Mouse (Mus musculus): Measurements from ENCODE around the gene Fbxo10.
"Not testable (repeated sequence)": the region's sequence is repeated elsewhere in the genome, so short reads cannot be mapped to it uniquely, and the experiment has no call there.

Gene Fbxo10

GRCm38 (mm10) chr4:45005452-45005851, 79.0 kb downstream of the Fbxo10 start:
- DNase-seq (ENCODE audit: low spot score in 2 of 2): no peak

- DNase-seq (ENCODE audit: low spot score in 2 of 2): no peak
Observed at GRCm38 (mm10) chr4:45000001-45000400, 84.4 kb downstream of the Fbxo10 start.

GRCm38 (mm10) chr4:44998071-44998470, 86.3 kb downstream of the Fbxo10 start:
- DNase-seq (ENCODE audit: low spot score in 2 of 2): no peak

DNA sequence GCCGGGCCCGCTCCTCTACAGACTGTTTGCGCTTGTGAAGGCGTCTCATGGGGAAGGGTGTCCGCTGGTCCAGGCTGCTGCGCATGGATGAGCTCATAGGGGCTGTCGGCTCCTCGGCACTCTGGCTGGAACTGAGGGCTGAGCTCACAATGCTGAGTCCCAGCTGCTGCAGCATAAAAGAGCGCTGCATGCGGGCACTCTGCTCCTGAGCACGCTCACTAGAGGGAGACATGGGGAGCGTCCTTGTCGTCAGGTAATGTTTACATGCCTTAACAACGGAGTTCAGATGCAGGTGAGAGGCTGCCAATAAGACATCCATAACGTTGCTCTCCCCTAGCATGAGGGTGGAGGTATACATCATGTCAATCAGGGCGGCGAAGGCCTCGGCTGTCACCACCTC, 89.6 kb downstream of the Fbxo10 start:
- DNase-seq (ENCODE audit: low spot score in 2 of 2): no peak

DNA sequence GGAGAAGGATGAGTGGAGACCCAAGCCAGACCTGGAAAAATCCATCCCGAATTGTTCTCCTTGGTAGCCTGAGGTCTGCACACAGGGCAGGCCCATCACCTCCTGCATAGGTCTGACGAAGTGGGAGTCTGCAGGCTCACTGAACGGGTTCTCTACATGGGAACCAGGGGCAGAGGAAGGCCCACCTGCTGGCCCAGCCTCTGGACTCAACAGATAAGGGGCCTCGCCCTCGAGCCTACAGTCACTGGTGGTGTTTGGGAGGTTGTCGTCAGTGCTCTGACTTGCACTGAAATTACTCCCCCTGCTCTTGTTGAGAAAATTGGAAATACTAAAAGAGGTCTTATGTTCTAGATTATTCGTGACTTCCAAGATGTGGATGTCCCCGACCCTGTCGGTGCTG, 90.6 kb downstream of the Fbxo10 start:
- no peak for DNase-seq (ENCODE audit: low spot score in 2 of 2)

GRCm38 (mm10) chr4:44993179-44993578, 91.2 kb downstream of the Fbxo10 start:
- not testable (repeated sequence) for DNase-seq (ENCODE audit: low spot score in 2 of 2)

GRCm38 (mm10) chr4:44992330-44992729, 92.1 kb downstream of the Fbxo10 start:
- not testable (repeated sequence) for DNase-seq (ENCODE audit: low spot score in 2 of 2)

- DNase-seq (ENCODE audit: low spot score in 2 of 2): no peak
Observed at GRCm38 (mm10) chr4:44990560-44990959, 93.8 kb downstream of the Fbxo10 start.

Data from urinary bladder, postnatal 4 days (tissue).